Mouse (Mus musculus): ENCODE results near the gene Erich4.
"Not testable (repeated sequence)": the region's sequence is repeated elsewhere in the genome, so short reads cannot be mapped to it uniquely, and the experiment has no call there.

Gene Erich4

GRCm38 (mm10) chr7:25576793-25577437, 38.8 kb downstream of the Erich4 start:
- not testable (repeated sequence) for DNase-seq

- DNase-seq, result not testable (repeated sequence)
Observed at GRCm38 (mm10) chr7:25576308-25576707, 39.4 kb downstream of the Erich4 start.

- DNase-seq, result no peak
Observed at GRCm38 (mm10) chr7:25575870-25576269, 39.8 kb downstream of the Erich4 start.

- no peak for DNase-seq
Observed at GRCm38 (mm10) chr7:25575105-25575504, 40.6 kb downstream of the Erich4 start.

GRCm38 (mm10) chr7:25573806-25574205, 41.9 kb downstream of the Erich4 start:
- not testable (repeated sequence) for DNase-seq

- no peak for DNase-seq
Observed at GRCm38 (mm10) chr7:25568721-25569120, 47.0 kb downstream of the Erich4 start.
